Mouse (Mus musculus) gonadal fat pad, adult 2 months (tissue): Measurements from ENCODE around the gene Secisbp2. TPM values are rescaled to one million over a fixed set of nuclear protein-coding genes. Genes with fewer than 3 reads are reported as not detected.

Experiments used
- DNase-seq: peaks from one replicate; pipeline ENCODE4 v3.0.0-alpha.2; 2012; ENCODE audit warnings: low read depth
- polyA plus RNA-seq: library from polyadenylated mRNA; depleted of rRNA; stranded (reverse); fragments of >200 nt; gene quantifications from 2 replicates; pipeline ENCODE4 v1.2.3, GENCODE M21; 2012; rRNA removed

The Secisbp2 gene
- polyA plus RNA-seq, 1 experiment, result 17.5 TPM

DNA sequence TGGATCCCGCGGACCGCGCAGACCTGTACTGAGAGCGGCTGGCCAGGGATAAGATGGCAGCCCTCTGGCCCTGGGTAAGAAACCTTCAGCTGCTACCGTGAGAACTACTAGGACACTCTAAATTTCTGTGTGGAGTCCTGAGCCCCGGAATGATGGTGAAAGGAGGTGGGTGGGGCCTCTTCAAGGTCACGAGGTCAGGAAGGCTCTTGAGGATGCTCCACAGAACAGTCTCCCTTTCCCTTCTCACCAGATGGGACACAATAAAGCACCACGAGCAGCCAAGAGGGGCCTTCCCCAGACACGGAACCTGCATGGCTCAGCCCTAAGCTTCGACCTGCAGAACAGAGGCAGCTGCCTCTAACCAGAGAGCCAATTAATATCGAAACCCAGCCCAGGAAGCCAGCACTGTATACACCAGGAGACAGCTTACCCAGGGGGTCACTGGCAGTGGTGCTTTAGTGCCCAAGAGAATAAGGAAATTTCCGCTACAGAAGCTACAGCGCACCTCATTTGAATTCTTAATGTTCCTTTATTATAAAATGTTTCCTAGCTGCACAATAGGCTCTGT is 80.7 kb downstream of the Secisbp2 start:
- DNase-seq, result no peak

Other genes starting within 250 kb of the Secisbp2 start
- gene S1pr3, start 243.1 kb upstream of the Secisbp2 start, polyA plus RNA-seq, result 15.5 and 15.8 TPM in 2 replicates
- 0.19 and 0.34 TPM in 2 replicates for gene Shc3, start 82.3 kb upstream of the Secisbp2 start, polyA plus RNA-seq
- 7.0 and 11.2 TPM in 2 replicates for gene Cks2, start 6.5 kb upstream of the Secisbp2 start, polyA plus RNA-seq
- 7.5 and 14.1 TPM in 2 replicates for gene Sema4d, start 142.1 kb downstream of the Secisbp2 start, polyA plus RNA-seq
- 41.6 and 59.9 TPM in 2 replicates for gene Gadd45g, start 195.0 kb downstream of the Secisbp2 start, polyA plus RNA-seq